Mouse (Mus musculus) midbrain, embryonic 10.5 days (tissue): Measurements from ENCODE around the gene Scgb2b21. TPM values are rescaled to one million over a fixed set of nuclear protein-coding genes. Genes with fewer than 3 reads are reported as not detected.
"Not testable (repeated sequence)": the region's sequence is repeated elsewhere in the genome, so short reads cannot be mapped to it uniquely, and the experiment has no call there.

Experiments
- DNase-seq: peaks from one replicate; pipeline ENCODE4 v3.0.0-alpha.2; 2017; ENCODE audit warnings: low spot score
- H3K27ac ChIP-seq: fragments of 300-500 bp; sonication (generic); replicated peaks from 2 replicates; pipeline ENCODE4 v1.5.1; 2016; ENCODE audit warnings: mild to moderate bottlenecking
- H3K27me3 ChIP-seq: fragments of 300-500 bp; sonication (generic); 2 replicates; pipeline ENCODE4 v1.6.1; 2016; ENCODE audit warnings: low read depth, mild to moderate bottlenecking; ENCODE audit not compliant: poor library complexity, severe bottlenecking
- H3K36me3 ChIP-seq: fragments of 300-500 bp; sonication (generic); 2 replicates; pipeline ENCODE4 v1.6.1; 2016; ENCODE audit warnings: mild to moderate bottlenecking, moderate library complexity
- H3K4me1 ChIP-seq: fragments of 300-500 bp; sonication (generic); 2 replicates; pipeline ENCODE4 v1.6.1; 2016
- H3K4me3 ChIP-seq: fragments of 300-500 bp; sonication (generic); 2 replicates; pipeline ENCODE4 v1.5.1; 2016; ENCODE audit warnings: mild to moderate bottlenecking, moderate library complexity
- H3K9me3 ChIP-seq: fragments of 300-500 bp; sonication (generic); replicated peaks from 2 replicates; pipeline ENCODE4 v1.6.1; 2016; ENCODE audit warnings: mild to moderate bottlenecking
- WGBS: fragments of 180-500 bp; shearing (Covaris S2); methylation state at CpG from one replicate; pipeline ENCODE4 v1.1.7; 2016; 5-methylcytosine and 5-hydroxymethylcytosine counted together
- polyA plus RNA-seq: library from polyadenylated mRNA; unstranded; fragments of >200 nt; fragmentation: Nextera tagmentation; extraction: Ambion mirVana; gene quantifications from 2 replicates; pipeline ENCODE4 v1.2.1, GENCODE M21; 2016

The Scgb2b21 gene
- not detected in 2 replicates for polyA plus RNA-seq

DNA sequence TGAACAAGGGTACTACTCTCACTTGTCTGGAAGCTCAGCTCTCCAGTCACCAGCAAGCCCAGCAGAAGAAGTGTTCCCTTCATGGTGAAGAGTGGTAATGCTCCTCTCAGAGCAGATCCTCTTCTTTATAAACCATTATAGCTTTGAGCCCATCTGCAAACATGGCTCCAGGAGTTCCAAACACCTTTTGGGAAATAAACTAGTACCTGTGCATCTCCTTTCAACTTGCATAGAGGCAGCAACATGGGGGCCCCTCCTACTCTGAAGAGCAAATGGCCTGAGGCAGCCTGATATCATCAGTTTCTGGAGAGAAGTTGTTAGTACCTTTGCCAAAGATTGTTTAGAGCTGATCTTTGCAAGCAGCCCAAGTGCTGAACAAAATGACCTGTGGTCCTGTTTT, at the start of gene Scgb2b21:
Gene Scgb2b21 (minus strand): TSS at position 101 of the 400 bp plus-strand sequence.
- Histone ChIP-seq H3K4me1 (no peaks in the 10 kb centered on the region), H3K27me3 (no peaks in the 10 kb centered on the region), H3K9me3 (peaks cover 92% of the 10 kb centered on the region), H3K36me3 (no peaks in the 10 kb centered on the region), H3K27ac (no peak within 1 kb of the TSS), H3K4me3 (no peak within 1 kb of the TSS)
- DNase-seq: no peak

DNA sequence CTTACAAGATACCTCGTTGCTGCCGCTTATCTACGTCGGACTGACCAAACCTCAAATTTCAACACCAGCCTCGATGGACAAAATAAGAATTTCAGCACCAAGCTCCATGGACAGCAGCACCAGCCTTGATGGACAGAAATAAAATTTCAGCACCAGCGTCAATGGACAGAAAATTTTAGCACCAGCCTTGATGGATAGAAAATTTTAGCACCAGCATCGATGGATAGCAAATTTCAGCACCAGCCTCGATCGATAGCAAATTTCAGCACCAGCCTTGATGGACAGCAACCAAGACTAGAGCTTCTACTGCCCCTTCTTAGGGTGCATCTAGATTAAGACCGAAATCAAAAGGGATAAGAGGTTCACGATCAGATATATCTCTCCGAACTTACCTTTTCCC, 23.2 kb upstream of the Scgb2b21 start:
- peaks cover 56% of the 10 kb centered on the region for H3K9me3 ChIP-seq
- not testable (repeated sequence) for H3K27me3 ChIP-seq, H3K36me3 ChIP-seq, H3K4me3 ChIP-seq, DNase-seq, H3K27ac ChIP-seq, H3K4me1 ChIP-seq
- WGBS: 88% methylated on average over 12 of the region's 12 CpGs

Other genes starting within 250 kb of the Scgb2b21 start
- not detected in 2 replicates for gene Scgb2b19, start 240.1 kb downstream of the Scgb2b21 start, polyA plus RNA-seq
- not detected in 2 replicates for gene Scgb1b19, start 233.2 kb downstream of the Scgb2b21 start, polyA plus RNA-seq
- gene Scgb2b20, start 154.1 kb downstream of the Scgb2b21 start, polyA plus RNA-seq: not detected in 2 replicates
- not detected in 2 replicates for gene Scgb1b20, start 147.2 kb downstream of the Scgb2b21 start, polyA plus RNA-seq
- not detected in 2 replicates for gene Scgb2b24, start 218.9 kb upstream of the Scgb2b21 start, polyA plus RNA-seq
- gene Scgb1b24, start 223.3 kb upstream of the Scgb2b21 start, polyA plus RNA-seq: not detected in 2 replicates